ENCODE assay signal across 27 mouse cellular contexts in genomic region chr7:139955505-139955904, GRCm38 (mm10). TPM values are rescaled to one million over a fixed set of nuclear protein-coding genes. Genes with fewer than 3 reads are reported as not detected.
A peak's percentile ranks its signal among the peaks of the same experiment; 100 is the strongest.
DNase-seq lines count a peak whose midpoint lies in the region; ATAC-seq and TF ChIP-seq lines count a peak whose summit lies in the region.
"Had no signal": no experiment of that assay in that cellular context is flagged by ENCODE, and none has a peak within 500 bp of the region (broad histone marks: within the 10 kb centered on the region; RNA-seq: fewer than 3 reads in every experiment).

No protein-coding gene starts in this region.

- H3K4me2 ChIP-seq in liver, embryonic 13.5 days, result no peak overlapping the region
- H3K4me2 ChIP-seq in liver, postnatal 0 days (ENCODE audit: low read depth, low read length), result no peak overlapping the region
- H3K4me2 ChIP-seq in neural tube, embryonic 15.5 days, result no peak overlapping the region
- H3K4me2 ChIP-seq: embryonic facial prominence, embryonic 13.5 days; forebrain, embryonic 12.5 days; hindbrain, embryonic 12.5 days had no signal

- no peak overlapping the region for H3K4me3 ChIP-seq in MEL (ENCODE audit: control insufficient read depth in 1 of 2, insufficient read depth in 1 of 2, low read depth in 2 of 2, low read length in 2 of 2)
- no peak overlapping the region for H3K4me3 ChIP-seq in liver, embryonic 13.5 days (replicated peaks)
- no peak overlapping the region for H3K4me3 ChIP-seq in liver, postnatal 0 days (ENCODE audit: low read depth, low read length)
- no peak overlapping the region for H3K4me3 ChIP-seq in neural tube, embryonic 15.5 days (replicated peaks)
- no peak overlapping the region for H3K4me3 ChIP-seq in thymus, adult 2 months (ENCODE audit: control insufficient read depth, insufficient read depth, low read length)
- H3K4me3 ChIP-seq: embryonic facial prominence, embryonic 13.5 days; forebrain, embryonic 12.5 days; heart, embryonic 10.5 days; hindbrain, embryonic 12.5 days had no signal

- H3K79me2 ChIP-seq in MEL (ENCODE audit: control insufficient read depth, insufficient read depth, low read length, poor library complexity), result no peaks in the 10 kb centered on the region

- no peaks in the 10 kb centered on the region for H3K27me3 ChIP-seq in MEL (ENCODE audit: control insufficient read depth in 1 of 2, insufficient read depth in 2 of 2, low read length in 2 of 2)
- H3K27me3 ChIP-seq in liver, embryonic 13.5 days, result peaks cover 29% of the 10 kb centered on the region
- no peaks in the 10 kb centered on the region for H3K27me3 ChIP-seq in liver, postnatal 0 days (ENCODE audit: insufficient read depth, low read length)
- H3K27me3 ChIP-seq in neural tube, embryonic 15.5 days (replicated peaks), result peaks cover 22% of the 10 kb centered on the region
- no peaks in the 10 kb centered on the region for H3K27me3 ChIP-seq in thymus, adult 2 months (ENCODE audit: control insufficient read depth, insufficient read depth, low read length)
- H3K27me3 ChIP-seq: Patski had no signal

- no peak for TF ChIP-seq POLR2A in MEL (IDR thresholded peaks at IDR 0.05; ENCODE audit: control insufficient read depth in 1 of 2, insufficient read depth in 1 of 2, low read depth in 1 of 2, low read length in 2 of 2, poor library complexity in 1 of 2)
- TF ChIP-seq POLR2A in thymus, adult 2 months (IDR thresholded peaks at IDR 0.05; ENCODE audit: control insufficient read depth, extremely low read depth, insufficient read depth, low read length, poor library complexity), result no peak

- peaks cover 0 to 12% of the 10 kb centered on the region in 2 experiments; a peak in 1 of 4 replicates for H3K4me1 ChIP-seq in MEL (ENCODE audit: control insufficient read depth in 1 of 2, insufficient read depth in 2 of 2, low read length in 2 of 2)
- H3K4me1 ChIP-seq in liver, embryonic 13.5 days (replicated peaks), result peaks cover 28% of the 10 kb centered on the region
- H3K4me1 ChIP-seq in liver, postnatal 0 days (ENCODE audit: insufficient read depth), result peaks cover 8% of the 10 kb centered on the region; the same call in 1 of the 2 replicates
- peaks cover 7% of the 10 kb centered on the region for H3K4me1 ChIP-seq in neural tube, embryonic 15.5 days
- H3K4me1 ChIP-seq in thymus, adult 2 months (replicated peaks; ENCODE audit: control insufficient read depth, insufficient read depth, low read length), result peaks cover 3% of the 10 kb centered on the region

- peaks cover 0 to 8% of the 10 kb centered on the region in 2 experiments; a peak in 2 of 4 replicates for H3K36me3 ChIP-seq in MEL (ENCODE audit: control insufficient read depth in 1 of 2, insufficient read depth in 2 of 2, low read length in 2 of 2)
- H3K36me3 ChIP-seq in liver, embryonic 13.5 days, result no peaks in the 10 kb centered on the region
- no peaks in the 10 kb centered on the region for H3K36me3 ChIP-seq in liver, postnatal 0 days (replicated peaks; ENCODE audit: insufficient read depth, low read length)
- no peaks in the 10 kb centered on the region for H3K36me3 ChIP-seq in neural tube, embryonic 15.5 days
- H3K36me3 ChIP-seq in thymus, adult 2 months (ENCODE audit: control insufficient read depth, insufficient read depth, low read length), result no peaks in the 10 kb centered on the region
- H3K36me3 ChIP-seq: embryonic facial prominence, embryonic 13.5 days; forebrain, embryonic 12.5 days; heart, embryonic 10.5 days; hindbrain, embryonic 12.5 days had no signal

- 37% methylated on average over 4 of the region's 4 CpGs for WGBS in liver, embryonic 13.5 days (ENCODE audit: insufficient replicate concordance)
- WGBS in liver, postnatal 0 days (ENCODE audit: insufficient replicate concordance), result 46% methylated on average over 4 of the region's 4 CpGs
- WGBS in neural tube, embryonic 15.5 days, result 87% methylated on average over 4 of the region's 4 CpGs
- 93% methylated on average over 4 of the region's 4 CpGs for WGBS in thymus, adult 2 months

- no peak for TF ChIP-seq CTCF in MEL (IDR thresholded peaks at IDR 0.05 in 2 of 3, conservative IDR thresholded peaks at IDR 0.05 in 1 of 3; ENCODE audit: control insufficient read depth in 1 of 3, insufficient read depth in 1 of 3, low read depth in 2 of 3, low read length in 3 of 3, poor library complexity in 1 of 3, severe bottlenecking in 1 of 3)
- no peak for TF ChIP-seq CTCF in liver, postnatal 0 days (IDR thresholded peaks at IDR 0.05; ENCODE audit: low read depth)
- TF ChIP-seq CTCF in thymus, adult 2 months (IDR thresholded peaks at IDR 0.05; ENCODE audit: borderline replicate concordance, control insufficient read depth, extremely low read depth, insufficient read depth, low read length, poor library complexity), result no peak

- no peak for TF ChIP-seq EP300 in MEL (IDR thresholded peaks at IDR 0.05; ENCODE audit: low read depth in 1 of 2, low read length in 2 of 2)
- TF ChIP-seq EP300 in liver, postnatal 0 days (IDR thresholded peaks at IDR 0.05; ENCODE audit: low read depth), result no peak

- DNase-seq in MEL (ENCODE audit: low read depth, low spot score) (peak; percentile 61), adipocyte (ENCODE audit: low spot score) (no peak)
- no peak for DNase-seq in liver, embryonic 13.5 days
- no peak for DNase-seq in liver, postnatal 0 days
- DNase-seq in thymus, adult 2 months, result no peak
- DNase-seq in testis, postnatal 10 days (ENCODE audit: low spot score), result no peak
- DNase-seq: adrenal gland, adult 2 months; adrenal gland, postnatal 25 days; cerebellum, adult 11-12 months; cerebellum, adult 9-10 months; cerebellum, postnatal 25 days; gastrocnemius, postnatal 36 days; heart, adult 11 months; heart, postnatal 10 days; heart, postnatal 4 days had no signal

- no peaks in the 10 kb centered on the region for H3K9me3 ChIP-seq in MEL (replicated peaks; ENCODE audit: insufficient read depth, low read length)
- no peaks in the 10 kb centered on the region for H3K9me3 ChIP-seq in liver, embryonic 13.5 days (replicated peaks)
- H3K9me3 ChIP-seq in liver, postnatal 0 days (ENCODE audit: low read length), result no peaks in the 10 kb centered on the region
- no peaks in the 10 kb centered on the region for H3K9me3 ChIP-seq in neural tube, embryonic 15.5 days (replicated peaks)
- H3K9me3 ChIP-seq: embryonic facial prominence, embryonic 13.5 days; forebrain, embryonic 12.5 days; heart, embryonic 10.5 days; hindbrain, embryonic 12.5 days had no signal

- no peak for TF ChIP-seq RAD21 in MEL (IDR thresholded peaks at IDR 0.05; ENCODE audit: low read depth, low read length)

- H3K27ac ChIP-seq in MEL (ENCODE audit: control insufficient read depth, low read depth, low read length), result no peak overlapping the region
- H3K27ac ChIP-seq in liver, embryonic 13.5 days, result no peak overlapping the region
- H3K27ac ChIP-seq in liver, postnatal 0 days (ENCODE audit: low read depth), result no peak overlapping the region
- no peak overlapping the region for H3K27ac ChIP-seq in neural tube, embryonic 15.5 days (replicated peaks)
- no peak overlapping the region for H3K27ac ChIP-seq in thymus, adult 2 months (ENCODE audit: control insufficient read depth, insufficient read depth, low read length)
- H3K27ac ChIP-seq: embryonic facial prominence, embryonic 13.5 days; forebrain, embryonic 12.5 days; heart, embryonic 10.5 days; hindbrain, embryonic 12.5 days had no signal

- H3K9ac ChIP-seq in MEL (ENCODE audit: control insufficient read depth, low read depth, low read length, poor library complexity, severe bottlenecking), result no peak overlapping the region
- no peak overlapping the region for H3K9ac ChIP-seq in liver, embryonic 13.5 days
- H3K9ac ChIP-seq in liver, postnatal 0 days (replicated peaks), result no peak overlapping the region
- no peak overlapping the region for H3K9ac ChIP-seq in neural tube, embryonic 15.5 days (replicated peaks)
- H3K9ac ChIP-seq: embryonic facial prominence, embryonic 13.5 days; forebrain, embryonic 12.5 days; hindbrain, embryonic 12.5 days had no signal

- peak; percentile 28; the same call in 1 of the 2 replicates for ATAC-seq in common myeloid progenitor, adult 5-6 weeks (replicated peaks; ENCODE audit: low read depth, poor library complexity, severe bottlenecking)
- ATAC-seq in liver, embryonic 13.5 days (ENCODE audit: low read depth), result peak; percentile 76
- peak; percentile 59 for ATAC-seq in liver, postnatal 0 days
- no peak for ATAC-seq in neural tube, embryonic 15.5 days (ENCODE audit: low FRiP score)
- ATAC-seq: activated CD4-positive, CD25-positive, alpha-beta regulatory T cell, adult 4 months; hindbrain, embryonic 16.5 days; Patski had no signal

TF ChIP-seq in MEL, 35 proteins besides CTCF, POLR2A, EP300 and RAD21 (continues in another document):
- TF ChIP-seq CHD2 (IDR thresholded peaks at IDR 0.05; ENCODE audit: low read length), result no peak

RNA-seq across cellular contexts. Expression of gene Utf1, which starts 11.9 kb away (rescaled TPM):
- total RNA-seq in MEL (2012; rRNA removed), result not detected in 2 replicates
- not detected for polyA plus RNA-seq in MEL (2012; ENCODE audit: insufficient read depth in 1 of 2, insufficient read length in 2 of 2, low read depth in 1 of 2, low replicate concordance in 2 of 2, missing spikeins in 1 of 2)
- not detected in 2 replicates for total RNA-seq in common myeloid progenitor, adult 5-6 weeks (2017)
- not detected in 2 replicates for polyA plus RNA-seq in liver, embryonic 13.5 days (2015; fragmentation: Nextera tagmentation; extraction: Ambion mirVana)
- not detected in 2 replicates for polyA plus RNA-seq in liver, postnatal 0 days (2015; fragmentation: Nextera tagmentation; extraction: Ambion mirVana)
- 1.6 TPM in 1 of 2 replicates, not detected in the other for polyA plus RNA-seq in neural tube, embryonic 15.5 days (2015; fragmentation: Nextera tagmentation; extraction: Ambion mirVana)
- 13.8 and 14.2 TPM in 2 replicates for polyA plus RNA-seq in thymus, adult 2 months (2012; rRNA removed)
- total RNA-seq: adrenal gland, adult 2 months; adrenal gland, postnatal 25 days; gastrocnemius, adult 8-10 months; gastrocnemius, postnatal 36 days; heart, postnatal 10 days; heart, postnatal 4 days had no signal
- polyA plus RNA-seq: C2C12; forebrain, embryonic 12.5 days; heart, embryonic 14.5 days; hindbrain, embryonic 12.5 days; hindbrain, embryonic 16.5 days; Patski had no signal

RNA-seq across cellular contexts. Expression of gene 6430531B16Rik, which starts 23.1 kb away (rescaled TPM):
- not detected in 2 replicates for total RNA-seq in MEL (2012; rRNA removed)
- under 1 TPM in 1 of 2 experiments, not detected in 1; 0.13 TPM for polyA plus RNA-seq in MEL (2012; ENCODE audit: insufficient read depth in 1 of 2, insufficient read length in 2 of 2, low read depth in 1 of 2, low replicate concordance in 2 of 2, missing spikeins in 1 of 2)
- total RNA-seq in common myeloid progenitor, adult 5-6 weeks (2017), result 0.49 TPM in 1 of 2 replicates, not detected in the other
- not detected in 2 replicates for polyA plus RNA-seq in liver, embryonic 13.5 days (2015; fragmentation: Nextera tagmentation; extraction: Ambion mirVana)
- polyA plus RNA-seq in liver, postnatal 0 days (2015; fragmentation: Nextera tagmentation; extraction: Ambion mirVana), result not detected in 2 replicates
- 0.82 and 1.2 TPM in 2 replicates for polyA plus RNA-seq in neural tube, embryonic 15.5 days (2015; fragmentation: Nextera tagmentation; extraction: Ambion mirVana)
- 0.73 and 0.84 TPM in 2 replicates for polyA plus RNA-seq in thymus, adult 2 months (2012; rRNA removed)
- total RNA-seq: adrenal gland, adult 2 months; gastrocnemius, adult 8-10 months; gastrocnemius, postnatal 36 days; heart, postnatal 10 days; heart, postnatal 4 days had no signal
- polyA plus RNA-seq: heart, embryonic 14.5 days had no signal

RNA-seq across cellular contexts. Expression of gene Adam8, which starts 36.9 kb away (rescaled TPM):
- 0.39 and 0.75 TPM in 2 replicates for total RNA-seq in MEL (2012; rRNA removed)
- under 1 TPM in 1 of 2 experiments, not detected in 1; 0.50 TPM for polyA plus RNA-seq in MEL (2012; ENCODE audit: insufficient read depth in 1 of 2, insufficient read length in 2 of 2, low read depth in 1 of 2, low replicate concordance in 2 of 2, missing spikeins in 1 of 2)
- total RNA-seq in common myeloid progenitor, adult 5-6 weeks (2017), result 0.34 and 0.46 TPM in 2 replicates
- 0.27 and 0.46 TPM in 2 replicates for polyA plus RNA-seq in liver, embryonic 13.5 days (2015; fragmentation: Nextera tagmentation; extraction: Ambion mirVana)
- 1.2 and 1.8 TPM in 2 replicates for polyA plus RNA-seq in liver, postnatal 0 days (2015; fragmentation: Nextera tagmentation; extraction: Ambion mirVana)
- 2.8 and 3.2 TPM in 2 replicates for polyA plus RNA-seq in neural tube, embryonic 15.5 days (2015; fragmentation: Nextera tagmentation; extraction: Ambion mirVana)
- 36.0 and 37.6 TPM in 2 replicates for polyA plus RNA-seq in thymus, adult 2 months (2012; rRNA removed)
